Mouse (Mus musculus): ENCODE data around the gene Nkx2-5. TPM values are rescaled to one million over a fixed set of nuclear protein-coding genes. Genes with fewer than 3 reads are reported as not detected.

The Nkx2-5 gene
- total and polyA plus RNA-seq, 3 experiments = not detected

DNA sequence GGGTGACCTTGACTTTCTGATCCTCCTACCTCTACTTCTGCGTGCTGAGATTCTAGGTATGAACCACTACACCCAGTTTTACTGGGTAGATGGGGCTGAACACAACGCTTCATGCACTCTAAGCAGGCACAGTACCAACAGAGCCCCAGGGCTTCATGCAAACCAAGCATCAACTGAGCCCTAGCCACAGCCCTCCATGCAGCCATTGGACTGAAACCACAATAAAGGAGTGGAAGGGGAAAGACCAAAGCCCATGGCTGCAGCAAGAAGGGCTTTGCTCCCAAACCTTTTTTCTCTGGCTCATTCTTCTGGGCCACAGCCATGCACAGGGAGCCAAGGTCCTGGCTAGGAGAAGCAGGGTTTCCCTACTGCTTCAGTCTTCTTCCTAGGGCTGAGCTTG lies 32.2 kb downstream of the Nkx2-5 start:
- no peak overlapping the region for H3K27ac ChIP-seq (ENCODE audit: control insufficient read depth, low read depth, low read length)

DNA sequence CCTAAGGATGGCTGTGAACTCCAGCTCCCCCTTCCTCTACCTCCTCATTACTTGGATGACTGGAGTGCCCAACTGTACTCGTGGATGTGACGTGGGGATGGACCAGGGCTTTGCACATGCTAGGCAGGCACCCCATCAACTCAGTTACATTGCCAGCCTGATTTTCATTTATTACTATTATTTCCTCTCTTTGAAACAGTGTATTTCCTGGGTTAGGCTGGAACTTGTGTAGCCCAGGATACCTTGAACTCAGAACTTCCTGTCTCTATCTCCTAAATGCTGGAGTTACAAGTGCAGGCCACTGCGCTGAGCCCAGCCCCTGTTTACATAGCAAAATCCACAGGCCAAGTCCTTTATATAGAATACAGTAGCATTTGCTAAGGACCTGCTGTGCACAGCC lies 41.9 kb downstream of the Nkx2-5 start:
- no peaks in the 10 kb centered on the region for H3K4me1 ChIP-seq (ENCODE audit: control insufficient read depth in 1 of 2, insufficient read depth in 2 of 2, low read length in 2 of 2)
- no peak overlapping the region for H3K9ac ChIP-seq (ENCODE audit: control insufficient read depth, low read depth, low read length, poor library complexity, severe bottlenecking)
- TF ChIP-seq ZC3H11A (IDR thresholded peaks at IDR 0.05; ENCODE audit: low read depth, low read length) (no peak), NRF1 (IDR thresholded peaks at IDR 0.05; ENCODE audit: insufficient read depth, low read depth, low read length, poor library complexity, severe bottlenecking) (no peak), CTCF (IDR thresholded peaks at IDR 0.05 in 2 of 3, conservative IDR thresholded peaks at IDR 0.05 in 1 of 3; ENCODE audit: control insufficient read depth in 1 of 3, insufficient read depth in 1 of 3, low read depth in 2 of 3, low read length in 3 of 3, poor library complexity in 1 of 3, severe bottlenecking in 1 of 3) (no peak), GABPA (IDR thresholded peaks at IDR 0.05; ENCODE audit: low read depth, low read length) (no peak), POLR2A (IDR thresholded peaks at IDR 0.05; ENCODE audit: control insufficient read depth in 1 of 2, insufficient read depth in 1 of 2, low read depth in 1 of 2, low read length in 2 of 2, poor library complexity in 1 of 2) (no peak), RCOR1 (IDR thresholded peaks at IDR 0.05; ENCODE audit: low read depth, low read length) (no peak), CHD1 (IDR thresholded peaks at IDR 0.05; ENCODE audit: low read depth, low read length) (no peak), NELFE (IDR thresholded peaks at IDR 0.05; ENCODE audit: low read depth, low read length) (no peak)
- no peak overlapping the region for H3K27ac ChIP-seq (ENCODE audit: control insufficient read depth, low read depth, low read length)
- DNase-seq (ENCODE audit: low read depth, low spot score) = no peak
- peaks cover 0 to 3% of the 10 kb centered on the region in 2 experiments; a peak in 1 of 4 replicates for H3K27me3 ChIP-seq (ENCODE audit: control insufficient read depth in 1 of 2, insufficient read depth in 2 of 2, low read length in 2 of 2)
- no peaks in the 10 kb centered on the region for H3K9me3 ChIP-seq (replicated peaks; ENCODE audit: insufficient read depth, low read length)
- no peak overlapping the region for H3K4me3 ChIP-seq (ENCODE audit: control insufficient read depth in 1 of 2, insufficient read depth in 1 of 2, low read depth in 2 of 2, low read length in 2 of 2)
- H3K36me3 ChIP-seq (ENCODE audit: control insufficient read depth in 1 of 2, insufficient read depth in 2 of 2, low read length in 2 of 2) = no peaks in the 10 kb centered on the region
- H3K79me2 ChIP-seq (ENCODE audit: control insufficient read depth, insufficient read depth, low read length, poor library complexity) = no peaks in the 10 kb centered on the region

More for the DNA sequence above, 32.2 kb downstream of the Nkx2-5 start:
- H3K4me1 ChIP-seq (ENCODE audit: control insufficient read depth in 1 of 2, insufficient read depth in 2 of 2, low read length in 2 of 2) = no peaks in the 10 kb centered on the region
- H3K9me3 ChIP-seq (replicated peaks; ENCODE audit: insufficient read depth, low read length) = no peaks in the 10 kb centered on the region
- no peaks in the 10 kb centered on the region for H3K36me3 ChIP-seq (ENCODE audit: control insufficient read depth in 1 of 2, insufficient read depth in 2 of 2, low read length in 2 of 2)
- no peak overlapping the region for H3K4me3 ChIP-seq (ENCODE audit: control insufficient read depth in 1 of 2, insufficient read depth in 1 of 2, low read depth in 2 of 2, low read length in 2 of 2)
- peaks cover 7 to 23% of the 10 kb centered on the region in 2 experiments; a peak in 3 of 4 replicates for H3K27me3 ChIP-seq (ENCODE audit: control insufficient read depth in 1 of 2, insufficient read depth in 2 of 2, low read length in 2 of 2)
- TF ChIP-seq MAFK (IDR thresholded peaks at IDR 0.05; ENCODE audit: borderline replicate concordance, low read depth, low read length) (no peak), NRF1 (IDR thresholded peaks at IDR 0.05; ENCODE audit: insufficient read depth, low read depth, low read length, poor library complexity, severe bottlenecking) (no peak), MXI1 (IDR thresholded peaks at IDR 0.05; ENCODE audit: low read depth, low read length) (no peak), MYC (IDR thresholded peaks at IDR 0.05; ENCODE audit: low read depth, low read length) (no peak), CHD2 (IDR thresholded peaks at IDR 0.05; ENCODE audit: low read length) (no peak)
- no peak overlapping the region for H3K9ac ChIP-seq (ENCODE audit: control insufficient read depth, low read depth, low read length, poor library complexity, severe bottlenecking)
- DNase-seq (ENCODE audit: low read depth, low spot score) = no peak
- no peaks in the 10 kb centered on the region for H3K79me2 ChIP-seq (ENCODE audit: control insufficient read depth, insufficient read depth, low read length, poor library complexity)

DNA sequence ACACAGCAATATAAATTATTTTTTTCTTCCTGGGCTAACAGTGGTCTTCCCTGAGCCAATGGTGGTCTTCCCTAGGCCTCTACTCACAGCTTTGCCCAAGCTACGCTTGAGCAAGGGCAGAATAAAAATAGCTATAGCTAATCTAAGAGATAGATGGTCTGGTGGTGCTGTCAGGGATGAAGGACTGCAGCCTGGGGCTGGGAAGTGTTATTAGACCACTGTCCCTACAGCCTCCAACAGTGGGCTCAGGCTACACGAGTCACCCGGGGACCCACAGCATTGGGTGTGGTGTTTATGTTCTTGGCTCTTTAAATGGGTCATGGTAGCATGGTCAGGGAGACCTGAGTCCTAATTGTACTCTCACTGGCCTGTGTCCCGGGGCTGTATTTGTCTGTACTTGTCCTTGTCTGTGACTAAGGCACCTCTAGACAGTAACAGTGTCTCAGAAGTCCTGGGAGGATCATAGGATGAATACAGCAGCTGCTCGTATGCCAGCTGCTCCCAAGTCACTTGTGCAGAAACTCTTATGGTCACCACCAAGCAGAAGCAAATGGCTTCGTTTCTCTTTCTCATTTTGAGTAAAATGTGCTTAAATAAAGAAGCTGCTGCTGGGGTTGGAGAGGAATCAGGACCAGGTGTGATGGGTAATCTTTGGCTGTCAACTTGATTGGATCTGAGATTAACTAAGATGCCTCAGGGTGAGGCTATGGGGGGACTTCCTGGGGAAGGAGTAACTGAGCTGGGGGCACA lies 47.3 kb downstream of the Nkx2-5 start:
- Histone ChIP-seq H3K79me2 (ENCODE audit: control insufficient read depth, insufficient read depth, low read length, poor library complexity) (no peaks in the 10 kb centered on the region), H3K36me3 (ENCODE audit: control insufficient read depth in 1 of 2, insufficient read depth in 2 of 2, low read length in 2 of 2) (peaks cover 0 to 3% of the 10 kb centered on the region in 2 experiments; a peak in 1 of 4 replicates), H3K4me3 (ENCODE audit: control insufficient read depth in 1 of 2, insufficient read depth in 1 of 2, low read depth in 2 of 2, low read length in 2 of 2) (no peak overlapping the region), H3K27ac (ENCODE audit: control insufficient read depth, low read depth, low read length) (no peak overlapping the region), H3K4me1 (ENCODE audit: control insufficient read depth in 1 of 2, insufficient read depth in 2 of 2, low read length in 2 of 2) (peaks cover 3 to 6% of the 10 kb centered on the region in 2 experiments; a peak in 2 of 4 replicates), H3K27me3 (ENCODE audit: control insufficient read depth in 1 of 2, insufficient read depth in 2 of 2, low read length in 2 of 2) (peaks cover 0 to 3% of the 10 kb centered on the region in 2 experiments; a peak in 1 of 4 replicates), H3K9me3 (replicated peaks; ENCODE audit: insufficient read depth, low read length) (no peaks in the 10 kb centered on the region), H3K9ac (ENCODE audit: control insufficient read depth, low read depth, low read length, poor library complexity, severe bottlenecking) (no peak overlapping the region)
- no peak for DNase-seq (ENCODE audit: low read depth, low spot score)
- TF ChIP-seq TCF12 (IDR thresholded peaks at IDR 0.05; ENCODE audit: low read depth, low read length) (no peak), NRF1 (IDR thresholded peaks at IDR 0.05; ENCODE audit: insufficient read depth, low read depth, low read length, poor library complexity, severe bottlenecking) (no peak), MAFK (IDR thresholded peaks at IDR 0.05; ENCODE audit: borderline replicate concordance, low read depth, low read length) (no peak), MEF2A (IDR thresholded peaks at IDR 0.05; ENCODE audit: extremely low read depth, insufficient replicate concordance, low read depth, low read length, poor library complexity, severe bottlenecking) (no peak), USF1 (IDR thresholded peaks at IDR 0.05; ENCODE audit: low read depth, low read length) (no peak), MYB (IDR thresholded peaks at IDR 0.05; ENCODE audit: low read depth, low read length) (no peak), NELFE (IDR thresholded peaks at IDR 0.05; ENCODE audit: low read depth, low read length) (no peak), MYC (IDR thresholded peaks at IDR 0.05; ENCODE audit: low read depth, low read length) (no peak), ETS1 (IDR thresholded peaks at IDR 0.05; ENCODE audit: low read depth, low read length) (no peak), POLR2A (IDR thresholded peaks at IDR 0.05; ENCODE audit: control insufficient read depth in 1 of 2, insufficient read depth in 1 of 2, low read depth in 1 of 2, low read length in 2 of 2, poor library complexity in 1 of 2) (no peak), TAL1 (IDR thresholded peaks at IDR 0.05; ENCODE audit: low read length) (no peak), POLR2AphosphoS5 (IDR thresholded peaks at IDR 0.05; ENCODE audit: borderline replicate concordance, low read depth, low read length) (no peak), RAD21 (IDR thresholded peaks at IDR 0.05; ENCODE audit: low read depth, low read length) (no peak), ZNF384 (IDR thresholded peaks at IDR 0.05; ENCODE audit: low read depth, low read length) (no peak), KAT2A (conservative IDR thresholded peaks at IDR 0.05; ENCODE audit: low read depth, low read length) (no peak), CHD1 (IDR thresholded peaks at IDR 0.05; ENCODE audit: low read depth, low read length) (no peak), E2F4 (IDR thresholded peaks at IDR 0.05; ENCODE audit: borderline replicate concordance, low read depth, low read length) (no peak)
